Mouse (Mus musculus): ENCODE measurements around the gene Rag2.
A peak's percentile ranks its signal among the peaks of the same experiment; 100 is the strongest.

Rag2 gene

DNA sequence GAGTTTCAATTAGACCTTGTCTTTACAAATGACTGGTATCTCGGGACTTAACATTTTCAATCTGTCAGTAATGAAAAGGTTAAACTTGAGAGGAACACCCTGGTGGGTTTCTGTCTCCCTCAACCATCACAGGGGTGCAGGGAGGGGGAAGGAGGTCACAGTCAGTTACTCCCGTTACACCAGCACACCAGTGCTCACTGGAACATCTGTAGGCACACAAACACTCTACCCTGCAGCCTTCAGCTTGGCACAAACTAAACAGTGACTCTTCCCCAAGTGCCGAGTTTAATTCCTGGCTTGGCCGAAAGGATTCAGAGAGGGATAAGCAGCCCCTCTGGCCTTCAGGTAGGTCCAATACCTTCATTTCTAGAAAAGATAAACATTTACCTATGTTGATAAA is at the start of gene Rag2:
Gene Rag2 (plus strand): TSS at position 193 of the 400 bp plus-strand sequence.
- no peak for DNase-seq (ENCODE audit: low read depth)

DNA sequence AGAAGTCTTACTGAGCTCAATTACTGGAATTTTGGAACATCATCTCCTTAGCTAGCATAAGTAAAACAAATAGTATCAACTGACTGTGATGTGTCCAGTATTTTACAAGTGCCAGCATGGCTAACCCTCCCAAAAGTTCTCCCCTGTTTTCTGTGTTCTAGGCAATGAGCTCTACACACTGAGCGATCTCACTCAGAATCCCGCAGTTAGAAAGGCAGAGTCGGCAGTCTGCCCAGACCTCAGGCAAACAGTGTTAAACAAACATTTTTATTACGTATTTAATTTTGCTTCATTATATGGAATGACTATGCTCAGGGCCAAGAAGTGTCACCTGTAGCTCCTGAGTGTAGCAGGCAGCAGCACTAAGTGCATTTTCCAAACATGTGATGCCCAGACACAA is 47.3 kb upstream of the Rag2 start:
- no peak for DNase-seq (ENCODE audit: low read depth)

DNA sequence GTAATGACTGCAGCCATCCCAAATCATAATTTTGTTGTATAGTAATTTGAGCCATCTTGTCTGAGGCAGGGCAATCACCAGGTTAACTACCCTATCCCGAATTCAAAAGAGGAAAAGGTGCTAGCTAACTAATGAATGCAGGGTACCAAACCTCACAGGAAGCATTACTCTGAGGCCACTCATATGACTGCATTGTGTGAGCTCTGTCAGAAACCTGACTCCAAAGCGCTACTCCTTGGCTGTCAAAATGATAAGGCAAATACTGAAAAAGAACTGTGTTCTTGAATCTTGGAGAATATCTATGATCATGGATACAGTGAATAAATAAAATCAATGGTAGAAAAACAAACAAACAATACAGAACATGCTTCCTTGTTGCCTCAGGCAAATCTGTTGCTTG is 44.5 kb upstream of the Rag2 start:
- DNase-seq (ENCODE audit: low read depth): no peak

DNA sequence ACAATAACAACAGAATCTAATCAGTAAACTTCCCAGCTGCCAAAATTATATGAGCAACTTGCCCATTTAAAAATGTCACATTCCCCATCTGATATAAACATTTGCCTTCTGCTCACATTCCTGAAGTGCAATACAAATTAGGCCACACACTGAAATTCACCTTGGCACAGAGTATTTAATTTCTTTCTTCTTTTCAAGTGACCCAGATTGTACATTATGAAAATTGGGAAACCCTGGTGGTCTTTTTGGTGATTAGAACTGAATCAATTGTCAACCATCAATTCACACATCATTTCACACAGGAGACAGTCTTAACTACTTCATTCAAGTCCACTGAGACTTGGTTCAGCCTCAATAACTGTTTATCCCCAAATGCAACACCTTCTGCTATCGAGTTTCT is 44.1 kb upstream of the Rag2 start:
- DNase-seq (ENCODE audit: low read depth): no peak

DNA sequence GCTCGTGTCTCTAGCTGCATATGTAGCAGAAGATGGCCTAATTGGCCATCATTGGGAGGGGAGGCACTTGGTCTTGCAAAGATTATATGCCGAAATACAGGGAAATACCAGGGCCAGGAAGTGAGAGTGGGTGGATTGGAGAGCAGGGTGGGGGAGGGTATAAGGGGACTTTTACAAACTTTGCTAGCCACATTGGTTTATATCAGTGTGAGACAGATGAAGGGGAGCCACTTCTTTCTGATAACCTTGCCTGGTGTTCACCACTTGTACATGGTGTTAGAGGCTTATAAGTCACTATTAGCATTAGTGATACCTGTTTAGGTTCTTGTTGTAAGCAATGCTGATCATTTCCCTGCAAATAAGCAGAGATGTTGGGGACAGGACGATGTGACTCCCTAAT is 43.5 kb upstream of the Rag2 start:
- no peak for DNase-seq (ENCODE audit: low read depth)

DNA sequence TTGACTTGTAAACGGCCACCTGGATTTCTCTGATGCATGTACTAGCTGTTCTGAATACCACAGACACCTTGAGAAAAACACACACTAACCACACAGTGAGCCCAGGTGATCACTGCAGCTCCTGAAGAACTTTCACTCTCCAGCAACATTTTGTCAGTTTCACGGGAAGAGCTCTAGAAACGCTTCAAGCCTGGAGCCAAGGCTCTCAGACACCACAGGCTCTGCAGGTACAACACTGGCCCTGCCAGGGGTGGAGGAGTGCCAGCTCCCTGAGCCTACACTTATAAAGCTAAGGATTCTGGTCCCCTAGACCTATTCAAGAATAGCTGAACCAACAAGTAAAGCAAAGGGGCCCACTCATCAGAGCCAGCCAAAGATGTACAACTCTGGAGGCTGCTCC is 43.1 kb upstream of the Rag2 start:
- no peak for DNase-seq (ENCODE audit: low read depth)

DNA sequence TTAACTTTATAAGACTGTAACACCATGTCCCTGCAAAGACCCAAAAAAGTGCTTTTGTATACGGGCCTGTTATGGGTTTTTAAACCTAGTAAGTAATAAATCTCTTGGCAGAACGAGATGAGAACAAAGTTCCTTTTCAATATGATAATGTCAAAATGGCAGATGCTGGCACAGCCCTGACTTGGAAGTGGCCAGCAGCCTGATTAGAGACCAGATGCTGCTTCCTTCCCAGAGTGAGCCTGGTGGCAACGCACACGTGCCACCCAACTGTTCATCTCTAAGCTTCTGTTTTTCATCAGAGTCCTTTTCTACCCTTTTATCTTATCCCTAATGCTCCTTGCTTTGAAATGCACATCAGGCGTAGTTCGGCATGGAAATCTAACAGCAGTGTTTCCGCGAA is 33.2 kb upstream of the Rag2 start:
- no peak for DNase-seq (ENCODE audit: low read depth)

DNA sequence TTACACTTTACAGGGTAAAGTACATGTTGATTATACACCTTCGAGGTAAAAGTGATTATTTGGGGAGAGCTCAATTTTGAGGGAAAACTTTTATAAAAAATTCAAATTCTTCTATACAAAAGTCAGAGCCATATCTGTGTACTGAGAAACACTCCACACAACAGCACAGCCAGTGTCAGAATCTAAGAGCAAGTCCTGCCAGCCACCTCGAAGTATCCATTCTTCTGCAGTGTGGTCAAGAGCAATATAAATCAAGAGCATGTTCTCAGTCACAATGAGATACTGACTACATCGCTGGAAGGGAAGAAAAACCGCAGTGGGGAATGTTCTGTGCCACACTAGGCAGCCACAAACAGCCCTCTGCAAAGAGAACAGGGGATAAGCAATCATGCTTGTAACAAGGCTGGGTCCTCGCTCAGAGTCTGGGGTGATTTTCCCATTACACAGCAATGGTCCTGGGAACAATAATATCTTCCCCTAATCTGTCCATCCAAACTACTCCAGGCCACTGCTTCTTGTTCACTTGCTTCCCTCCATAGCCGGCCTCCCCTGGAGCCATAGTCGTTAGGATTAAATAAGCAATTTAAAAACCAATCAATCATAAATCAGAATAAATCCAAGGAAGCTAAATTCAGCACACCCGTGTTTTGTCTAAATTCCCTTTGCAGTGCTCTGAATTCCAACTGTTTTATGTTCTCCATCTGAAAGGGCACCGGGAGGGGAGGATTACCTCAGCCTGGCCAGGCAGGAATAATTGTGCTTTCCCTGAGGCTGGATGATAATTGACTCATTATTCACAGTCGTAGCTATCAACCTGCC is 32.3 kb upstream of the Rag2 start:
- no peak for DNase-seq (ENCODE audit: low read depth)

DNA sequence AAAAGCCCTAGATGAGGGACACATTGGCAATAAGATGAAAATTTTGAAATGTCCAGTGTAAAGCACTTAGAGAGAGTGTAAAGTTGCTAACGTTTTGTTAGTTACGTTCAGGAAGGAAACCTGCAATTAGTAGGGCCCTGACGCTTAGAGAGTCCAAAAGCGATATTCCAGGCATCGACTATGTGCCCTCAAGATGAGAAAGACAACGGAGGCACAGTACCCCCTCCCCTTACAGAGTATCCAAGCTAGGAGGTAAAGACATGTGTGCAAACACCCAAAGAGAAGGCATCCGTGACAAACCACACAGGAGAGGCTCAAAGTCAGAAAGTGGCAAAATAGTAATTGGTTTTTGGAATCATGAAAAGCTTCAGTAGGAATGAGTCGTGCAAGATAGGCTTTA is 31.6 kb upstream of the Rag2 start:
- no peak for DNase-seq (ENCODE audit: low read depth)

DNA sequence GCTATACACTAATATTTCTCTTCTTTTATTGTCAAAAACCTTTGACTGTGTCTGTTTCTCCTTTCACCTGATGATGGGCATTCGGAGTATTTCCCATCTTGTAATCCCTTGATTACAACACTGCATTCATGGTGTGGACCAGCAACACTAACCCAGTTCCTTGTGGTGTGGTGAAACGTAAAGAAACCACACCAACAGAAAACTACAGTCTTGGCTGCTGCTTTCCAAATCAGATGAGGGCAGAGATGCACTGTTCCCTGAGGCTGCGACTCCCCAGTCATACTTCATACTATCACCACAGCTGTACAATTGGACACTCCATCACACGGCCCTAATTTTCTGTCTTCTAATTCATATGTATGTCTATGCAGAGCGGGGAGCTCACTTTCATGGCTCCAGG is 29.8 kb upstream of the Rag2 start:
- DNase-seq (ENCODE audit: low read depth): no peak

DNA sequence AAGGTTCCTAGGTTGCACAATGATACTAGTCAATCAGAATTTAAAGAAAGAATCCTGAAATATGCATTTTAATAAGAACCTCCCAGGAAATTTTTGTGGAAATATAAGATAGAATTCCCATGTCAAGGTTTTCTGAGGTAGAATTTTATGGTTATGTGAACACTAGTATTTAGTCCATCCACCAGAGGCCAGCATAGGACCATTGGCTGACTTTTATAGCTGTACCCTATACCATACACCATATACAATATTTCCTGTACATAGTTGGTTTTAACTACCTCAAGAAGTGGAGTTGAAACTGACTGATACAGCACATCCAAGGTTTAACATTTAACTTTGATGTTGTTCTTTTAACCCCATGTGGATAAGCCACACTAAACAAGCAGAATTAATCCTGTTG is 27.3 kb upstream of the Rag2 start:
- DNase-seq (ENCODE audit: low read depth): no peak

DNA sequence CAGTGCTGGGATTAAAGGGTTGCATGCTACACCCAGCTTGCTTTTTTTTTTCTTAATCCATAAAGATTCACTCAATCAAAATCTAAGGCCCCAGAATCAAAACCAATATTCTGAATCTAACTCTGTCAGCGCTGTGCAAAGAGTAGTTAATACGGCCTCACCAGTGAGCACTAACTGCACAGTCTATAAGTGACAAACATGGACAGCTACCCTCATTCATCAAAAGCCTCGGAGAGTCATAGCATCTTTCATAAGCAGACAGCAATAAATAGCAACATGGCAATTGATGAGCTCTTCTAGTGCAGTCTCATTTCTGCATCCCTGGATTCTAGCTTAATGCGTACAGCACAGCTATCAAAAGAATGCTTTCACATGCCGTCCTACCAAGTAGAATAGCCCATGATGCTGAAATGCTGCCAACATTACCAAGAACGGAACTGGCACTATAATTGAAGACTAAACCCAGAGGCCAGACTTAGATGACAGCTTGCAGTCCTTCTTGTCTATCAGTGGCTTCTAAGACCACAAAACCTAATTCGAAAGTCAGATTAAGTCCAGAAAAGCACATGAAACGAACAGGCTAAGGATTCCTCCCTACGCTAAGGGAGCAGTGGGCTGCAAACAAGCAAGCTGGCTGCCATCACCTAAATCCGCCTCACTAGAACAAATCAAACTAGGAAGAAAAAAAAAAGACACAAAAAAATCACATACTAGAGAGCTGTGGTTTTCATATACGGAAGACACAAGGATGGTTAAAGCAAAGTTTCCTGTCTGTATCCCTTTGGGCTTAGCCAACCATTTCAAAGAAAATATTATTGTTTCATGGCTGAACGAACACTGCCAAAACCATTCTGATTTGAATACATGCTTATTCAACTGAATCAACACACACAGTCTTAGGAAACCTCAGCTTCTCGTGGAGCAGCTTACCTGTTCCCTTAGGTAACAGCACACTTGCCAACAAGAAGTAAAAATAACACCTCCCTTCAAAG is 26.0 kb upstream of the Rag2 start:
- no peak for DNase-seq (ENCODE audit: low read depth)

DNA sequence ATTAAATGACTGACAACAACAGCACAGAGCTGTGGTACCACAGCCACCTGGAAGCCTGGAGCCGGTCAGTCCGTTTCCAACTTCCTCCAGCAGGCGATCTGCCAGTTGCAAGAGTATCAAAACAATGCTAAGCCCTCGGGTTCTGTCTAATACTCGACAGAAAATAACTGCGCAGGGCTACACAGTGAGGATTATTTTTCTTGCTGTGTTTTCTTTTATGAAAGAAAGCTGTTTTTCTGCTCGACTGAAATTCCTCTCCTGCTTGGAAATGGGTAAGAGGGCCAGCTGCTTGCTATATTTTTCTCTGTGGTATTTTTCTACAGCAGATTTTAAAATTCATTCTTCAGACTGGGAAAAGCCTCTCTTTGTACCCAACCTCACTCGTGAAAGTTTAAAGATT is 23.8 kb upstream of the Rag2 start:
- no peak for DNase-seq (ENCODE audit: low read depth)

DNA sequence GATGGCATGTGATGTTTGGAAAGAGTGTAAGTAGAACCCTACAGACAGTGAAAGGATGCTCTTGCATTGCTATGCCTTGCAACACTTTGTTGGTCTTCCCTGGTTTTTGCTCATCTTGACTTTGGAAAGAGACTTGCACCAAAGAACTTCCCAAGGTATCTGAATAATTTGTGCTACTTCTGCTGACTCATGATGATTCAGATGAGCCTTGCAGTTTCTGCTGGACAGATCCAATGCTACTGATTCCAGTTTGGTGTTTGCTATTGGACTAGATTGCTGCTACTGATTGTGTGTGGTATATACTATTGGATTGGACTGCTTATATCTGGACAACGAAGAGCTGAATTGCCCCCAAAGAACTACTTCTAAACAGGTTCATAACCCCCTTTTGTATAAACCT is 21.4 kb upstream of the Rag2 start:
- DNase-seq (ENCODE audit: low read depth): no peak

DNA sequence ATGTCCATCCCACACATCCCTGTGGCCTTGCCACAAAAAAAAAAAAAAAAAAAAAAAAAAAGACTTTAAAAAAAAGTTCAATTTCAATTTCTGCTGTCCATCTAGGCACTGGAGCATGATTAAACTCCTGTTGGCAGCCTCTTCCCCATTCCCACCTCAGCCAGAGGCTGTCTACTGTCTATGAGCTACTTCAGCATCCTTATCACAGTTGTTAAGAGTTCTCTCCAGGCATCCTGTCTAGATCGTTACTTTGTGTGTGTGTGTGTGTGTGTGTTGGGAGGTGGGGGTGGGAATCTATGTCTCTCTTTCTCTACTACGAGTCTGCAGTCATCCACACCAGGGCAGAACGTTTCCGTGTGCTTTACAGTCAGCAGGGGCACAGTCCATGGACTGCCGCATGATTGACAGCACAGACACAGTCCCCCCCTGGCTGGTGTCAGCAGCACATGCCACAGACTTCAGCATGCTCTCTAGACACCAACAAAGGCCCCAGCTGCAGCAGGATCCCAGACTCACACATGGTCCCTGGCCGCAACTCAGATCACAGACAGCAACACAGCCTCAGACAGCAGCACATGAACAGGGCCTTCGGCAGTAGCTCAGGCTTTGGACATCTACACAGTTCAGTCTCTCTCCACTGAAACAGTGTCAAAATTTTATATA is 16.2 kb upstream of the Rag2 start:
- DNase-seq (ENCODE audit: low read depth): no peak

DNA sequence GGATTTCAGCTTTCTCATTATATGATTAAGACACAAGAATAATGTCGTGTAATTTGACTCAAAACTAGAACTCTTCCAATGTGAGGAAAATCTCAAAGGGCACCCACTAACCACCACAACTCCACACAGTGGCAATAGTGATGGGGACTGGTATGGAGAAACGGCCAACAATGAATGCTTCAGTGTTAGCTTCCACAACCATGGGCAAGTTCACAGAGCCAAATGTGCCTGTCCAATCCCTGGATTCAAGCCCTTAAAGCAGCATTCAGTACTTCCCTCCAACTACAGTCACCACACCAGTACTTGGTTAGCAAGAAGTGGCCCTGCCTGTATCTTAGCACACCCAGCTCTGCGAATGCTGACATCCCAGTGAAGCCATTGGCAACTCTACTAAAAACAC is 13.7 kb upstream of the Rag2 start:
- no peak for DNase-seq (ENCODE audit: low read depth)

DNA sequence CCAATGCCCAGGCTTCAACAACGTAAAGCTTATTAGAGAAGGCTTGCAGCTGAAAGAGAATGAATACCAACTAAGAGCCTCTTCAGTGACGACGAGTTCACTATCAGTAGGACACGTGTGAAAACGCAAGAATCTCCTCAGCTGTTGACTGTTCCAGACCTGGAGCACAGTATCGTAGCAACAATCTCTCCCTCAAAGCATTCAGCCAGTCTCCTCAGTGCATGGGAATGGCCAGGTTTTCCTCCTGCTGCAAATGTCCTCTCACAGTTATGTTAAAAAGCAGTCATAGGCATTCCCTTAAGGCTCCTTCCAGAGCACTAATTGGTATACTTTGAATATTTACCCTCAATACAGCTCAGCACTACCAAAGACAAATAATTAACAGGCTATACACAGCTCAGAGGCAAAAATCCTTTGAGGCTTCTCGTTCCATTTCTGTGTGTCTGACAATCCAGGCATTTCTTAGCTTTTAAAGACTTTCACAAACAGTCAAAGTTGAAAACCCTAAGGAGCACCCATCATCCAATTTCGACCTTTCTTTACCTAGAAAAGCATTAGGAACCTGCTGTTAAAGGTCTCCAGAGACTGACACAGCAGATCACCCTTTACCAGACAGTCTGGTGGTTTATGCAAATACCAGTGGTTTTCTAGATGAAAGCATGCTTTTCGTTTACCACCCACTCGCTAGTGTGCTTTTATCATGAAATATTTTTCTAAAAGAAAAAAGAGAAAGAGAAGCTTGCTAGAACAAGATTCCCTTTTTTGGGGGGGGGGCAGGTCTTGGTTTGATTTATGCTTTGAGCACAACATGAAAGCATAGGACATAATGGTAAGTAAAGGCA is 8.8 kb upstream of the Rag2 start:
- no peak for DNase-seq (ENCODE audit: low read depth)

DNA sequence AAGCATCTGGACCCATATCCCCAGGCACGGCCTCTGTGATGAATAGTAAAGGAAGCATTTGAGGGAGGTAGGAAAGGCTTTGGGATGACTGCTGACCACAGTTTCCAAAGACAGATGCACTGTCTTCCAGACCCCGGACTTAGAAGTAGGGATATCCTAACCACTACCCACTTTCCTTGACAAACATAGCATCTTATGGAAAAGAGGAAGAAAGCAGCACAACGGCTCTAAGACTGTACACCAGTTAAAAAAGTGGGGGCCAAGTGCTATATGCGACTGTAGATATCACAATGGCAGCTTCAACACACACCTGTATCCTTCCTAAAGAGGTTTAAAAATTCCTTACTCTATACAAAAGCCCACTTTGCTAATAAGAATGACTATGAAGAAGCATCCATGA is 6.1 kb upstream of the Rag2 start:
- DNase-seq (ENCODE audit: low read depth): no peak

DNA sequence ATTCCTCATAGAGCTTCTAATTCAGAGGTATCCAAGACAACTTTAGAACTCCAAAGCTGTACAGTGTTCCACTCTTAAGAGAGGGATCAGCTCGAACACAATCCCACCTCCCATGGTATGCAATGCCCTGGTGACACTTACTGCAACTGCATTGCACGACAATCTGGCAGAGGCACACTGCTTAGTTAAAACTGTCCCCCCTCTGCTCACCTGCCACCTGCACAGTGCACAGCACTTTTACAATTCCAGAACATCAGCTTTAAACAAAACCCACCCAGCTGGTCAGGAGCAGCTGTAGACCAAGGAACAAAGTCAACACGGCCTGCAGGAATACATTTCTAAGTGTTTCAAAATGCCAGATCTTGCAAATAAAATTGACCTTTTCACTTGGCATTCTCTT is 3.6 kb upstream of the Rag2 start:
- no peak for DNase-seq (ENCODE audit: low read depth)

DNA sequence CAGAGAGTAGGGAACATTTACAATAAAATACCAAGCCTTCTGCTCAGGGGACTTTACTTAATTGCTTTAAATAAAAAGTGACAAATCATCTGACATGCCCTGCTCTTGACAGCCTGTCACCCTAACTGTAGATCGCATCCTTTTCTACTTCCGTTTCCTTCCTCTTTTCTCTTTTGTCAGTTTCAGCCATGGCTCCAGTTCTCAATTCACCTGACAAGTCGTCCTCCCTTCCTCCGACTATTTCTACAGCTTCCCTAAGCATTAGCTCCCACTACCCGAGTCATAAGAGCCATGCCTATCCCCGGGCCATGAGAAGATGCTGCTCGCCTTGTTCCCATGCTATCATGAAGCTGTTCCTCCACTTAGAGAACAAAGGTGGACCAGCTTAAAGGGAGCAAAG is 2.9 kb upstream of the Rag2 start:
- peak; percentile 5 for DNase-seq (ENCODE audit: low read depth)

DNA sequence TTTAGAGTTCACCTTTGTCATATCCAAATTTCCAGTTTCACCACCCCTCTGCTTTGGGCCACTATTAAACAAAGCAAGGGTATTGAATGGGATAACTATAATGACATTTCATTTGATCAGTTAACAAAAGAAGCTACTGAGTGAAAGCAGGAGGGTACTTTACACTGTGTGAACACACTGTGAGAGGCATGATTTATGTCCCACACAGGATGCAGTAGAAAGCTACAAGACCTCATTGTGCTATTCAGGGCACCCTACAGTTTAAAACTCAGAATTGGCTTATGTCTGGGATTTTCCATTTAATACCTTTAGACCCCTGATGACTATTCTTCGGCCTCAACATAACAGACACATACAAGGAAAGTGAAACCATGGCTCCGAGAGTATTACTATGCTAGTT is 1.5 kb upstream of the Rag2 start:
- no peak for DNase-seq (ENCODE audit: low read depth)

DNA sequence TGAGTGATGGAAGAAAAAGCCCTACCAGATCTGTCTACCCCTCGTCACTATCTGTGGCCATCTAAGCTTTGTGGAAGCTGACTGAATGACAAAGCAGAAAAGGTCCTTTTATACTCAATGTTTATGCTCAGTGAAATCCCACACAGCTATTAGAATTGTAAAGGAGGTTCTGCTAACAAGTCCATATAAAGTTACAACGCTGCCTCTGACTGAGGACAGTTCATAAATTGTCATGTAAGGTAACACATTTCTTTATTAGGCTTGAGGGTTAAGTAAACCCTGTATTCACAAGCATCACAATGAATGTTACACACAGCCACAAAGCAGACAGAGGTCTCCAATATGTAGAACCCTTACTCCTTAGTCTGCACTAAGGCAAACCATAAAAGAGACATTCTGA is 507 bp upstream of the Rag2 start:
- DNase-seq (ENCODE audit: low read depth): no peak

Data from 416B (cell line).